ENCODE assay signal across 30 mouse cellular contexts in genomic region chr17:7578003-7578402, GRCm38 (mm10).
A peak's percentile ranks its signal among the peaks of the same experiment; 100 is the strongest.
DNase-seq lines count a peak whose midpoint lies in the region; ATAC-seq lines count a peak whose summit lies in the region.
"Had no signal": no experiment of that assay in that cellular context is flagged by ENCODE, and none has a peak within 500 bp of the region (broad histone marks: within the 10 kb centered on the region; RNA-seq: fewer than 3 reads in every experiment).

No protein-coding gene starts in this region.

- ATAC-seq in heart, embryonic 16.5 days (replicated peaks; ENCODE audit: extremely low read depth, insufficient read depth, low FRiP score), result no peak
- peak; percentile 70 for ATAC-seq in megakaryocyte, adult 5-6 weeks (ENCODE audit: poor library complexity, severe bottlenecking)
- ATAC-seq: CD4-positive, CD25-positive, alpha-beta regulatory T cell, adult 4 months; forebrain, embryonic 15.5 days; inflammation-experienced regulatory T-cells, adult 6 months; midbrain, embryonic 15.5 days had no signal

- H3K9me3 ChIP-seq in heart, embryonic 16.5 days (replicated peaks; ENCODE audit: control insufficient read depth, low read length), result no peaks in the 10 kb centered on the region
- H3K9me3 ChIP-seq: embryonic facial prominence, embryonic 13.5 days; forebrain, embryonic 10.5 days; forebrain, embryonic 15.5 days; hindbrain, embryonic 10.5 days; hindbrain, embryonic 15.5 days; limb, embryonic 12.5 days; liver, embryonic 15.5 days; midbrain, embryonic 10.5 days; midbrain, embryonic 15.5 days; neural tube, embryonic 15.5 days had no signal

- DNase-seq in gastrocnemius, adult 18-20 months (ENCODE audit: low spot score), result peak; percentile 35
- no peak for DNase-seq in gastrocnemius, adult 8-10 months (ENCODE audit: low spot score in 2 of 2)
- DNase-seq in heart, adult 8-10 months (ENCODE audit: low spot score), result no peak
- no peak for DNase-seq in kidney, postnatal 10 days
- no peak for DNase-seq in right cerebral cortex, adult 18-20 months
- DNase-seq: cerebellum, adult 18-20 months; kidney, adult 9 months; lung, embryonic 14.5 days; retina, postnatal 1 day; right cerebral cortex, postnatal 25 days; spleen, adult 18-20 months; thymus, adult 2 months; thymus, postnatal 36 days had no signal

- peak overlapping the region; percentile 24; the same call in 1 of the 2 replicates for H3K27ac ChIP-seq in heart, embryonic 16.5 days (ENCODE audit: low read length)
- H3K27ac ChIP-seq: embryonic facial prominence, embryonic 13.5 days; forebrain, embryonic 10.5 days; forebrain, embryonic 15.5 days; hindbrain, embryonic 10.5 days; hindbrain, embryonic 15.5 days; layer of hippocampus, adult 2 months; left cerebral cortex, adult 2 months; limb, embryonic 12.5 days; liver, embryonic 15.5 days; midbrain, embryonic 10.5 days; midbrain, embryonic 15.5 days had no signal

- H3K27me3 ChIP-seq in heart, embryonic 16.5 days (ENCODE audit: control insufficient read depth, insufficient read depth, low read length), result no peaks in the 10 kb centered on the region
- H3K27me3 ChIP-seq: embryonic facial prominence, embryonic 13.5 days; forebrain, embryonic 15.5 days; hindbrain, embryonic 15.5 days; limb, embryonic 12.5 days; liver, embryonic 15.5 days; midbrain, embryonic 15.5 days; neural tube, embryonic 15.5 days had no signal

- WGBS in heart, embryonic 16.5 days, result 73% methylated on average over 8 of the region's 8 CpGs

- H3K4me3 ChIP-seq in heart, embryonic 16.5 days (ENCODE audit: low read length), result no peak overlapping the region
- H3K4me3 ChIP-seq: embryonic facial prominence, embryonic 13.5 days; forebrain, embryonic 10.5 days; forebrain, embryonic 15.5 days; heart, adult 2 months; hindbrain, embryonic 10.5 days; hindbrain, embryonic 15.5 days; layer of hippocampus, adult 2 months; left cerebral cortex, adult 2 months; limb, embryonic 12.5 days; liver, embryonic 15.5 days; midbrain, embryonic 10.5 days; midbrain, embryonic 15.5 days; neural tube, embryonic 15.5 days had no signal

- no peak overlapping the region for H3K4me2 ChIP-seq in heart, embryonic 16.5 days (ENCODE audit: low read depth, low read length)
- H3K4me2 ChIP-seq: embryonic facial prominence, embryonic 13.5 days; forebrain, embryonic 15.5 days; hindbrain, embryonic 15.5 days; limb, embryonic 12.5 days; liver, embryonic 15.5 days; lung, embryonic 14.5 days; midbrain, embryonic 15.5 days; neural tube, embryonic 15.5 days had no signal

- H3K9ac ChIP-seq in heart, embryonic 16.5 days (ENCODE audit: low read length), result no peak overlapping the region
- H3K9ac ChIP-seq: embryonic facial prominence, embryonic 13.5 days; forebrain, embryonic 15.5 days; hindbrain, embryonic 15.5 days; limb, embryonic 12.5 days; liver, embryonic 15.5 days; lung, embryonic 14.5 days; midbrain, embryonic 15.5 days; neural tube, embryonic 15.5 days had no signal

- no peaks in the 10 kb centered on the region for H3K36me3 ChIP-seq in heart, embryonic 16.5 days (ENCODE audit: control insufficient read depth, insufficient read depth)
- H3K36me3 ChIP-seq: embryonic facial prominence, embryonic 13.5 days; forebrain, embryonic 10.5 days; forebrain, embryonic 15.5 days; hindbrain, embryonic 10.5 days; hindbrain, embryonic 15.5 days; limb, embryonic 12.5 days; liver, embryonic 15.5 days; midbrain, embryonic 10.5 days; midbrain, embryonic 15.5 days; neural tube, embryonic 15.5 days had no signal

- no peaks in the 10 kb centered on the region; the same call in 1 of the 2 replicates for H3K4me1 ChIP-seq in heart, embryonic 16.5 days (ENCODE audit: control insufficient read depth, insufficient read depth, low read length)
- H3K4me1 ChIP-seq: embryonic facial prominence, embryonic 13.5 days; forebrain, embryonic 10.5 days; forebrain, embryonic 15.5 days; hindbrain, embryonic 15.5 days; limb, embryonic 12.5 days; liver, embryonic 15.5 days; midbrain, embryonic 10.5 days; midbrain, embryonic 15.5 days; neural tube, embryonic 15.5 days had no signal
